In the genomic region with DNA sequence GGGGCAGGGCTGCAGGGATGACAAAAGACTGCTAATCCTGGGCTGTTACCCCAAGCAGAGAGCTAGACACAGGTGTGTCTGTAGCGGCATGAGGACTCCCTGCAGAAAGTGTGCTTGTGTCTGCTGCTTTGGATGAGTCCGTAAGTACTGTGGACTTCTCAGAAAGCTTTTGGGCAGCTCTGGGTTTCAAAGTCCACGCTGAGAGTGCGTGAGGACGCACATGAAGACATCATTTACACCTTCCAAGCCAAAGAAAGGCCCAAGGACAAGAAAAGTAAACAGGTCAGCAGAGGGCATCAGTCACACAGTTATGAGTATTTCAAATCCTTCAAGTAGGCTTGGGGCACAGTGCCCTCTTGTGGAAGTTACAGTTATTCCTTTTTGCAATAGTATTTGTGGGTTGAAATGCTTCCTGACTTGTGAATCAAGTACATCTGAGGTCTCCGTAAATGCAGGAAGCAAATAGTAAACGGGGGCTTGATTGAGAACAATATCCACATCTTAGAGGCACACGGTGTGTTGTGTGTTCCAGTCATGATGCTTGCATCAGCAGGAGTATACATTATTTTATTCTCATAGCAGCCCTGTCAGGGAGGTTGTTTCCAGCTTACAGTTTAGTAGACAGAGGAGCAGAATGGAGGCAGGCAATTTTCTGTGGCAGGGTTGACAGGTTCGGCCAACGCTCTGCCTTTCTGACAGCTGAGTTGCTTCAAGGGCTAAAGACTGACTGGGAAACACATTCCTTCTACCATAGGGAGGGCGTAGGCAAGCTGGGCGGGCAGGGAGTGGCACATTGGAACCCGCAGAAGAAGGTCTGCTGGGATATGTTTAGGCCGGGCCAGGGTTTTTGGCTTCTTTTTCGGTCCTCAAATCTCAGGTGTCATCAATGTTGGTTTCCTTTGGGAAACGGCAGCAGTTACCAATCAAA, we compare ENCODE assay signal across 9 mouse cellular contexts. TPM values are rescaled to one million over a fixed set of nuclear protein-coding genes. Genes with fewer than 3 reads are reported as not detected.
DNase-seq lines count a peak whose midpoint lies in the region; ATAC-seq lines count a peak whose summit lies in the region.
"Had no signal": no experiment of that assay in that cellular context is flagged by ENCODE, and none has a peak within 500 bp of the region (broad histone marks: within the 10 kb centered on the region; RNA-seq: fewer than 3 reads in every experiment).

No protein-coding gene starts in this region.

- peak; percentile 96 for ATAC-seq in CD4-positive, CD25-positive, alpha-beta regulatory T cell, adult 4 months
- ATAC-seq in erythroid progenitor cell, adult 5-6 weeks (replicated peaks; ENCODE audit: low FRiP score, poor library complexity, severe bottlenecking), result peak; percentile 81
- ATAC-seq in heart, embryonic 12.5 days (ENCODE audit: insufficient number of reproducible peaks, low FRiP score), result no peak
- ATAC-seq in liver, embryonic 13.5 days (ENCODE audit: low read depth), result peak; percentile 70
- peak; percentile 65 for ATAC-seq in neural tube, embryonic 11.5 days (ENCODE audit: insufficient read depth, low FRiP score, low TSS enrichment)
- peak; percentile 51 for ATAC-seq in stomach, embryonic 16.5 days (ENCODE audit: insufficient read depth, low FRiP score)

- peak; percentile 70 for DNase-seq in brain, embryonic 18.5 days (ENCODE audit: low read depth, low spot score)
- peak; percentile 86 for DNase-seq in kidney, postnatal 10 days
- DNase-seq in liver, embryonic 13.5 days, result peak; percentile 70
- peak; percentile 75 for DNase-seq in neural tube, embryonic 11.5 days (ENCODE audit: low spot score)

- peak overlapping the region; percentile 41; the same call in 1 of the 2 replicates for H3K9ac ChIP-seq in heart, embryonic 12.5 days
- no peak overlapping the region for H3K9ac ChIP-seq in liver, embryonic 13.5 days
- no peak overlapping the region for H3K9ac ChIP-seq in neural tube, embryonic 11.5 days (ENCODE audit: low read length)
- no peak overlapping the region for H3K9ac ChIP-seq in stomach, embryonic 16.5 days (ENCODE audit: low read length)
- H3K9ac ChIP-seq: heart, embryonic 15.5 days had no signal

- H3K4me2 ChIP-seq in heart, embryonic 12.5 days, result peak overlapping the region; percentile 23; the same call in 1 of the 2 replicates
- no peak overlapping the region for H3K4me2 ChIP-seq in liver, embryonic 13.5 days
- no peak overlapping the region for H3K4me2 ChIP-seq in neural tube, embryonic 11.5 days (ENCODE audit: low read depth)
- H3K4me2 ChIP-seq in stomach, embryonic 16.5 days (ENCODE audit: low read depth, low read length), result no peak overlapping the region; the same call in 1 of the 2 replicates
- H3K4me2 ChIP-seq: heart, embryonic 15.5 days had no signal

- H3K27ac ChIP-seq in heart, embryonic 12.5 days (ENCODE audit: poor library complexity, severe bottlenecking), result no peak overlapping the region
- no peak overlapping the region; the same call in 1 of the 2 replicates for H3K27ac ChIP-seq in liver, embryonic 13.5 days
- no peak overlapping the region for H3K27ac ChIP-seq in neural tube, embryonic 11.5 days (ENCODE audit: low read depth, low read length)
- peak overlapping the region; percentile 28; the same call in 1 of the 2 replicates for H3K27ac ChIP-seq in stomach, embryonic 16.5 days (ENCODE audit: low read length)
- H3K27ac ChIP-seq: heart, embryonic 15.5 days had no signal

- H3K4me1 ChIP-seq in heart, embryonic 12.5 days (replicated peaks), result peaks cover 15% of the 10 kb centered on the region
- peaks cover 22% of the 10 kb centered on the region for H3K4me1 ChIP-seq in liver, embryonic 13.5 days (replicated peaks)
- H3K4me1 ChIP-seq in neural tube, embryonic 11.5 days (ENCODE audit: control insufficient read depth, insufficient read depth, low read length), result peaks cover 3% of the 10 kb centered on the region; the same call in 1 of the 2 replicates
- peaks cover 15% of the 10 kb centered on the region; the same call in 1 of the 2 replicates for H3K4me1 ChIP-seq in stomach, embryonic 16.5 days (ENCODE audit: control insufficient read depth, insufficient read depth, low read length)

- no peak overlapping the region for H3K4me3 ChIP-seq in heart, embryonic 12.5 days
- no peak overlapping the region for H3K4me3 ChIP-seq in liver, embryonic 13.5 days (replicated peaks)
- no peak overlapping the region for H3K4me3 ChIP-seq in neural tube, embryonic 11.5 days (ENCODE audit: low read depth, low read length)
- no peak overlapping the region for H3K4me3 ChIP-seq in stomach, embryonic 16.5 days (replicated peaks; ENCODE audit: low read length)
- H3K4me3 ChIP-seq: heart, embryonic 15.5 days had no signal

- H3K27me3 ChIP-seq in heart, embryonic 12.5 days (replicated peaks), result no peaks in the 10 kb centered on the region
- no peaks in the 10 kb centered on the region for H3K27me3 ChIP-seq in liver, embryonic 13.5 days
- H3K27me3 ChIP-seq in neural tube, embryonic 11.5 days (ENCODE audit: control insufficient read depth, insufficient read depth, low read length), result no peaks in the 10 kb centered on the region
- H3K27me3 ChIP-seq in stomach, embryonic 16.5 days (ENCODE audit: control insufficient read depth, insufficient read depth, low read length), result no peaks in the 10 kb centered on the region
- H3K27me3 ChIP-seq: heart, embryonic 15.5 days had no signal

- WGBS in heart, embryonic 12.5 days, result 46% methylated on average over 16 of the region's 16 CpGs
- 39% methylated on average over 16 of the region's 16 CpGs for WGBS in liver, embryonic 13.5 days (ENCODE audit: insufficient replicate concordance)
- WGBS in neural tube, embryonic 11.5 days, result 49% methylated on average over 16 of the region's 16 CpGs
- 36% methylated on average over 16 of the region's 16 CpGs for WGBS in stomach, embryonic 16.5 days

- no peaks in the 10 kb centered on the region for H3K36me3 ChIP-seq in heart, embryonic 12.5 days
- no peaks in the 10 kb centered on the region for H3K36me3 ChIP-seq in liver, embryonic 13.5 days
- H3K36me3 ChIP-seq in neural tube, embryonic 11.5 days (ENCODE audit: control insufficient read depth, insufficient read depth, low read length), result no peaks in the 10 kb centered on the region
- H3K36me3 ChIP-seq in stomach, embryonic 16.5 days (ENCODE audit: control insufficient read depth, insufficient read depth, low read length), result no peaks in the 10 kb centered on the region
- H3K36me3 ChIP-seq: heart, embryonic 15.5 days had no signal

- H3K9me3 ChIP-seq in heart, embryonic 12.5 days (replicated peaks), result no peaks in the 10 kb centered on the region
- H3K9me3 ChIP-seq in liver, embryonic 13.5 days (replicated peaks), result no peaks in the 10 kb centered on the region
- no peaks in the 10 kb centered on the region for H3K9me3 ChIP-seq in neural tube, embryonic 11.5 days (ENCODE audit: control insufficient read depth, low read length)
- no peaks in the 10 kb centered on the region for H3K9me3 ChIP-seq in stomach, embryonic 16.5 days (replicated peaks; ENCODE audit: control insufficient read depth, low read length)
- H3K9me3 ChIP-seq: heart, embryonic 15.5 days had no signal

RNA-seq across cellular contexts. Expression of a gene that starts 2.9 kb away (rescaled TPM):
- not detected for polyA plus RNA-seq in CD4-positive, CD25-positive, alpha-beta regulatory T cell, adult 4 months (2017; shearing (Covaris generic))
- total RNA-seq in erythroid progenitor cell, adult 5-6 weeks (2015; ENCODE audit: low replicate concordance), result not detected in 2 replicates
- total RNA-seq in erythroid progenitor cell, adult 5-6 weeks (2017; ENCODE audit: low replicate concordance), result not detected in 2 replicates
- polyA plus RNA-seq in heart, embryonic 12.5 days (2016; fragmentation: Nextera tagmentation; extraction: Ambion mirVana), result not detected in 2 replicates
- polyA plus RNA-seq in liver, embryonic 13.5 days (2015; fragmentation: Nextera tagmentation; extraction: Ambion mirVana), result not detected in 2 replicates
- polyA plus RNA-seq in neural tube, embryonic 11.5 days (2014; fragmentation: Nextera tagmentation; extraction: Ambion mirVana), result not detected in 2 replicates
- not detected in 2 replicates for polyA plus RNA-seq in stomach, embryonic 16.5 days (2015; fragmentation: Nextera tagmentation; extraction: Ambion mirVana)
- polyA plus RNA-seq: heart, embryonic 15.5 days had no signal

RNA-seq across cellular contexts. Expression of a gene that starts 7.5 kb away (rescaled TPM):
- polyA plus RNA-seq in CD4-positive, CD25-positive, alpha-beta regulatory T cell, adult 4 months (2017; shearing (Covaris generic)), result 10 to 100 TPM; 26.7 to 28.0 TPM
- 7.1 and 12.6 TPM in 2 replicates for total RNA-seq in erythroid progenitor cell, adult 5-6 weeks (2015; ENCODE audit: low replicate concordance)
- 9.8 TPM in 2 replicates for total RNA-seq in erythroid progenitor cell, adult 5-6 weeks (2017; ENCODE audit: low replicate concordance)
- polyA plus RNA-seq in heart, embryonic 12.5 days (2016; fragmentation: Nextera tagmentation; extraction: Ambion mirVana), result 22.5 and 23.4 TPM in 2 replicates
- 11.9 and 13.5 TPM in 2 replicates for polyA plus RNA-seq in liver, embryonic 13.5 days (2015; fragmentation: Nextera tagmentation; extraction: Ambion mirVana)
- 34.7 and 38.4 TPM in 2 replicates for polyA plus RNA-seq in neural tube, embryonic 11.5 days (2014; fragmentation: Nextera tagmentation; extraction: Ambion mirVana)
- polyA plus RNA-seq in stomach, embryonic 16.5 days (2015; fragmentation: Nextera tagmentation; extraction: Ambion mirVana), result 36.3 and 39.7 TPM in 2 replicates
